In the genomic region with DNA sequence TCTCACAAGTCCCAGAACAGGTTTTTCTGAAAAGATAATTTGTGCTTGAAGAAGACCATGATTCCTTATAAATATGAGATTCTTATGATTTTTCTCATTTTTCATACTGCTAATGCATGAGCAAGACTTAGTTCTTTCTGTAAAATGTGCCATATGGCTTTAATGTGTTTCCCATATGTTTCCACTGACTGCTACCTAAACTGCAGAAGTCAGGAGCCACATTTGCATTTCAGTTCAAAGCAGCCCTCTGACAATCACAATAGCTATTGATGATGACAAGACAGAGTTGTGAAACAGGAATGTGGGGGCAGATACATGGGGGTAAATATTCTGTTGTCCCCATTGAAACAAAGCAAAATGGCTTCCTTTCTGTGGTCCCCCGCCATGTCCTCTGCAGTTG, we compare ENCODE assay signal across 25 mouse cellular contexts.
DNase-seq lines count a peak whose midpoint lies in the region; ATAC-seq lines count a peak whose summit lies in the region.
"Had no signal": no experiment of that assay in that cellular context is flagged by ENCODE, and none has a peak within 500 bp of the region (broad histone marks: within the 10 kb centered on the region; RNA-seq: fewer than 3 reads in every experiment).

No protein-coding gene starts in this region.

- no peaks in the 10 kb centered on the region for H3K9me3 ChIP-seq in embryonic facial prominence, embryonic 11.5 days (replicated peaks; ENCODE audit: control insufficient read depth, low read length)
- H3K9me3 ChIP-seq in embryonic facial prominence, embryonic 10.5 days = no peaks in the 10 kb centered on the region
- H3K9me3 ChIP-seq: embryonic facial prominence, embryonic 13.5 days; embryonic facial prominence, embryonic 15.5 days; forebrain, embryonic 10.5 days; forebrain, embryonic 13.5 days; G1E had no signal

- ATAC-seq in embryonic facial prominence, embryonic 11.5 days (replicated peaks; ENCODE audit: insufficient number of reproducible peaks, low FRiP score, low TSS enrichment, low read depth) = no peak
- peak; percentile 58; the same call in 1 of the 2 replicates for ATAC-seq in frontal cortex, adult (ENCODE audit: low TSS enrichment)
- ATAC-seq: activated CD4-positive, CD25-positive, alpha-beta regulatory T cell, adult 4 months; CD4-positive, CD25-positive, alpha-beta regulatory T cell, adult 4 months; forebrain, embryonic 13.5 days; Patski had no signal

- H3K27me3 ChIP-seq in embryonic facial prominence, embryonic 11.5 days (ENCODE audit: control insufficient read depth, insufficient read depth, low read length) = no peaks in the 10 kb centered on the region
- no peaks in the 10 kb centered on the region for H3K27me3 ChIP-seq in embryonic facial prominence, embryonic 10.5 days (replicated peaks; ENCODE audit: low read depth, poor library complexity, severe bottlenecking)
- H3K27me3 ChIP-seq: CH12.LX; embryonic facial prominence, embryonic 15.5 days; forebrain, embryonic 13.5 days; Patski had no signal

- H3K9ac ChIP-seq in embryonic facial prominence, embryonic 11.5 days (replicated peaks; ENCODE audit: low read length) = no peak overlapping the region
- H3K9ac ChIP-seq: embryonic facial prominence, embryonic 13.5 days; embryonic facial prominence, embryonic 15.5 days; forebrain, embryonic 13.5 days had no signal

- no peak overlapping the region for H3K4me2 ChIP-seq in embryonic facial prominence, embryonic 11.5 days (ENCODE audit: low read depth, low read length)
- H3K4me2 ChIP-seq: embryonic facial prominence, embryonic 13.5 days; embryonic facial prominence, embryonic 15.5 days; forebrain, embryonic 13.5 days had no signal

- H3K4me3 ChIP-seq in embryonic facial prominence, embryonic 11.5 days (ENCODE audit: low read depth, low read length) = no peak overlapping the region
- no peak overlapping the region for H3K4me3 ChIP-seq in embryonic facial prominence, embryonic 10.5 days
- H3K4me3 ChIP-seq: embryonic facial prominence, embryonic 13.5 days; embryonic facial prominence, embryonic 15.5 days; erythroblast, embryonic 14.5 days; forebrain, embryonic 10.5 days; forebrain, embryonic 13.5 days had no signal

- no peaks in the 10 kb centered on the region for H3K4me1 ChIP-seq in embryonic facial prominence, embryonic 11.5 days (ENCODE audit: control insufficient read depth, insufficient read depth, low read length)
- no peaks in the 10 kb centered on the region for H3K4me1 ChIP-seq in embryonic facial prominence, embryonic 10.5 days
- H3K4me1 ChIP-seq: forebrain, embryonic 10.5 days; forebrain, embryonic 13.5 days had no signal

- no peaks in the 10 kb centered on the region for H3K36me3 ChIP-seq in embryonic facial prominence, embryonic 11.5 days (replicated peaks; ENCODE audit: control insufficient read depth, insufficient read depth, low read depth, low read length)
- no peaks in the 10 kb centered on the region for H3K36me3 ChIP-seq in embryonic facial prominence, embryonic 10.5 days (replicated peaks)
- H3K36me3 ChIP-seq: embryonic facial prominence, embryonic 13.5 days; embryonic facial prominence, embryonic 15.5 days; forebrain, embryonic 10.5 days; G1E had no signal

- DNase-seq in embryonic facial prominence, embryonic 11.5 days (ENCODE audit: low spot score) = peak; percentile 42
- no peak for DNase-seq in embryonic facial prominence, embryonic 10.5 days (ENCODE audit: low spot score)
- DNase-seq in frontal cortex, postnatal 36 days (ENCODE audit: low spot score in 2 of 2) = no peak
- no peak for DNase-seq in cerebellum, adult 11 months
- DNase-seq: adrenal gland, adult 2 months; adrenal gland, postnatal 10 days; adrenal gland, postnatal 25 days; B cell, adult 2 months; cerebellum, adult 18-20 months; cerebellum, adult 8-10 months; cerebellum, adult 9-11 months; cerebellum, postnatal 14 days; cerebellum, postnatal 36 days; embryo, embryonic 11 days had no signal

- WGBS in embryonic facial prominence, embryonic 11.5 days = 88% methylated on average over 1 of the region's 1 CpGs
- 90% methylated on average over 1 of the region's 1 CpGs for WGBS in embryonic facial prominence, embryonic 10.5 days

- no peak overlapping the region for H3K27ac ChIP-seq in embryonic facial prominence, embryonic 11.5 days (replicated peaks; ENCODE audit: low read depth, low read length)
- H3K27ac ChIP-seq in embryonic facial prominence, embryonic 10.5 days (replicated peaks) = no peak overlapping the region
- H3K27ac ChIP-seq: embryonic facial prominence, embryonic 13.5 days; embryonic facial prominence, embryonic 15.5 days; forebrain, embryonic 10.5 days; forebrain, embryonic 13.5 days had no signal
